In the genomic region with DNA sequence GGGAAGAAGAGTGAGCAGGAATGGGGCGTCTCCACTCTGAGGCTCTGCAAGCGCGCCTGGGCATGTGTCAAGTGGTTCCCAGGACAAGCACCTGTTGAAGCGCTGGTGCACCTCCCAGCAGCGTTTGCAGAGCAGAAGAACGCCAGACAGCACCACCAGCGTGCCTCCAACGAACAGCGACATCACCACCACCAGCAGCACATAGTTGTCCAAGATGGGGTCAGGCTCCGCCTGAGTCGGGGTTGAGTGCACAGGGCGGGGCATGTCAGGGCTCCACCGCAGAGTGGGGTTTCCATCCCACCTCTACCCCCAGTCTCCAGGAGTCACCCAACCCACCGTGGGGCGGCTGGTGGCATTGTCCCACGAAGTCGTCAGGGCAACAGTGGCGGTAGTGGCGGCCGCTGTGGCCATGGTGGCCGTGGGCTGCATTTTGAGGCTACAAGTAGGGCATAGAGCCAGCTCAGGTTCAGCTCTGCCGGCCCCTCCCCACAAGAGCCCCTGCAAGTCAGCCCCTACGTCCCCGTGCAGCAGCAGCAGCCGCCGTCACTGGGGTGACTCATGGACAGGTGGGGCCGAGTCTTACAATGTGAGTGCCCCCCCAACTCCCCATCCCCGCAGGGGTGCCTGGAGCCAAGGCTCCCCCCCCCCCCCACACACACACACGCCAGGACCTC, we compare ENCODE assay signal across 8 mouse cellular contexts. TPM values are rescaled to one million over a fixed set of nuclear protein-coding genes. Genes with fewer than 3 reads are reported as not detected.
DNase-seq lines count a peak whose midpoint lies in the region; ATAC-seq lines count a peak whose summit lies in the region.

No protein-coding gene starts in this region.

- peak overlapping the region; percentile 76 for H3K4me3 ChIP-seq in forebrain, embryonic 15.5 days

- H3K27ac ChIP-seq in forebrain, embryonic 15.5 days (replicated peaks), result peak overlapping the region; percentile 89

- H3K4me1 ChIP-seq in forebrain, embryonic 15.5 days, result peaks cover 59% of the 10 kb centered on the region

- H3K27me3 ChIP-seq in forebrain, embryonic 15.5 days, result no peaks in the 10 kb centered on the region

- peaks cover 33% of the 10 kb centered on the region for H3K36me3 ChIP-seq in forebrain, embryonic 15.5 days

- peak overlapping the region; percentile 83 for H3K9ac ChIP-seq in forebrain, embryonic 15.5 days (replicated peaks)

- peak; percentile 71 for DNase-seq in adrenal gland, postnatal 14 days
- no peak for DNase-seq in adrenal gland, postnatal 4 days (ENCODE audit: low spot score in 2 of 2)
- DNase-seq in lung, adult 18-20 months, result peak; percentile 66 to 75
- no peak for DNase-seq in lung, postnatal 25 days (ENCODE audit: low spot score)
- peak; percentile 48 for DNase-seq in liver
- peak; percentile 74 to 77 for DNase-seq in natural killer cell, adult 2 months (ENCODE audit: low spot score in 2 of 2)
- DNase-seq in ovary, adult 18-20 months (ENCODE audit: low spot score), result no peak

- WGBS in forebrain, embryonic 15.5 days, result 4% methylated on average over 29 of the region's 29 CpGs

- no peaks in the 10 kb centered on the region for H3K9me3 ChIP-seq in forebrain, embryonic 15.5 days

- no peak for ATAC-seq in forebrain, embryonic 15.5 days (replicated peaks)

- H3K4me2 ChIP-seq in forebrain, embryonic 15.5 days (replicated peaks), result peak overlapping the region; percentile 89

RNA-seq across cellular contexts. Expression of a gene that starts 1.3 kb away (rescaled TPM):
- total RNA-seq in adrenal gland, postnatal 14 days (2021), result 920 and 980 TPM in 2 replicates
- 100 to 1,000 TPM; 401 to 425 TPM for total RNA-seq in adrenal gland, postnatal 4 days (2021)
- polyA plus RNA-seq in forebrain, embryonic 15.5 days (2015; fragmentation: Nextera tagmentation; extraction: Ambion mirVana), result 437 and 444 TPM in 2 replicates

RNA-seq across cellular contexts. Expression of a gene that starts 3.5 kb away (rescaled TPM):
- 69.9 and 137 TPM in 2 replicates for total RNA-seq in adrenal gland, postnatal 14 days (2021)
- total RNA-seq in adrenal gland, postnatal 4 days (2021), result 10 to 100 TPM; 49.1 to 72.7 TPM
- 29.7 and 39.5 TPM in 2 replicates for polyA plus RNA-seq in forebrain, embryonic 15.5 days (2015; fragmentation: Nextera tagmentation; extraction: Ambion mirVana)

RNA-seq across cellular contexts. Expression of a gene that starts 11.0 kb away (rescaled TPM):
- 114 and 140 TPM in 2 replicates for total RNA-seq in adrenal gland, postnatal 14 days (2021)
- 100 to 1,000 TPM; 113 to 124 TPM for total RNA-seq in adrenal gland, postnatal 4 days (2021)
- 33.0 and 34.9 TPM in 2 replicates for polyA plus RNA-seq in forebrain, embryonic 15.5 days (2015; fragmentation: Nextera tagmentation; extraction: Ambion mirVana)

RNA-seq across cellular contexts. Expression of a gene that starts 21.5 kb away (rescaled TPM):
- total RNA-seq in adrenal gland, postnatal 14 days (2021), result 138 and 147 TPM in 2 replicates
- total RNA-seq in adrenal gland, postnatal 4 days (2021), result 100 to 1,000 TPM; 130 to 139 TPM
- polyA plus RNA-seq in forebrain, embryonic 15.5 days (2015; fragmentation: Nextera tagmentation; extraction: Ambion mirVana), result 20.3 and 21.5 TPM in 2 replicates

RNA-seq across cellular contexts. Expression of a gene that starts 28.7 kb away (rescaled TPM):
- 67.6 and 106 TPM in 2 replicates for total RNA-seq in adrenal gland, postnatal 14 days (2021)
- 100 to 1,000 TPM; 296 to 322 TPM for total RNA-seq in adrenal gland, postnatal 4 days (2021)
- polyA plus RNA-seq in forebrain, embryonic 15.5 days (2015; fragmentation: Nextera tagmentation; extraction: Ambion mirVana), result 350 and 358 TPM in 2 replicates

Comparison
In these comparisons a context has a peak if more than half of its experiments do, and no peak if none do; other contexts are left out.
1. DNase-seq: peak in adrenal gland, postnatal 14 days (single experiment), lung, adult 18-20 months (2 of 2), liver (single experiment) and natural killer cell, adult 2 months (2 of 2); none in adrenal gland, postnatal 4 days (0 of 2), lung, postnatal 25 days (single experiment) and ovary, adult 18-20 months (single experiment).